Mouse (Mus musculus) lung, adult 2 months (tissue): ENCODE results near the gene Tpm1.

Source experiments
- CTCF ChIP-seq: fragments of 200-500 bp; IDR thresholded peaks from 2 replicates; pipeline ENCODE4 v1.5.1; 2011; ENCODE audit warnings: mild to moderate bottlenecking, low read length, control low read depth; ENCODE audit not compliant: insufficient read depth
- POLR2A ChIP-seq: fragments of 200-500 bp; IDR thresholded peaks from 2 replicates; pipeline ENCODE4 v1.6.1; 2011; ENCODE audit warnings: low read depth, mild to moderate bottlenecking, control low read depth, low read length, borderline replicate concordance; ENCODE audit errors: extremely low read depth

- TF ChIP-seq POLR2A: no peak
- TF ChIP-seq CTCF: peak; percentile 97
These were observed 48.2 kb downstream of the Tpm1 start for GRCm38 (mm10) chr9:67001050-67001449.
